Mouse (Mus musculus) thymus, postnatal 25 days (tissue): ENCODE results near the gene Tube1.
"Not testable (repeated sequence)": the region's sequence is repeated elsewhere in the genome, so short reads cannot be mapped to it uniquely, and the experiment has no call there.

ENCODE experiments used
- DNase-seq: peaks from one replicate; pipeline ENCODE4 v3.0.0; 2022

The Tube1 gene

GRCm38 (mm10) chr10:39169642-39170041, 35.9 kb downstream of the Tube1 start:
- DNase-seq = no peak

GRCm38 (mm10) chr10:39170181-39170580, 36.4 kb downstream of the Tube1 start:
- DNase-seq = peak; percentile 83

GRCm38 (mm10) chr10:39170706-39171105, 36.9 kb downstream of the Tube1 start:
- peak; percentile 39 for DNase-seq

GRCm38 (mm10) chr10:39171134-39171533, 37.4 kb downstream of the Tube1 start:
- peak; percentile 96 for DNase-seq

- peak; percentile 93 for DNase-seq
Observed at GRCm38 (mm10) chr10:39171603-39172539, 38.1 kb downstream of the Tube1 start.

GRCm38 (mm10) chr10:39172540-39172931, 38.8 kb downstream of the Tube1 start:
- DNase-seq = no peak

GRCm38 (mm10) chr10:39173077-39173476, 39.3 kb downstream of the Tube1 start:
- DNase-seq = no peak

- DNase-seq = no peak
Observed at GRCm38 (mm10) chr10:39176981-39177380, 43.2 kb downstream of the Tube1 start.

- no peak for DNase-seq
Observed at GRCm38 (mm10) chr10:39184864-39185544, 51.2 kb downstream of the Tube1 start.

- DNase-seq = no peak
Observed at GRCm38 (mm10) chr10:39185545-39185906, 51.8 kb downstream of the Tube1 start.

GRCm38 (mm10) chr10:39192673-39193072, 58.9 kb downstream of the Tube1 start:
- peak; percentile 76 for DNase-seq

GRCm38 (mm10) chr10:39198216-39198615, 64.4 kb downstream of the Tube1 start:
- not testable (repeated sequence) for DNase-seq
